Mouse (Mus musculus): ENCODE results near the gene Dusp6.

Gene Dusp6

GRCm38 (mm10) chr10:99246797-99247508, 16.1 kb upstream of the Dusp6 start:
- DNase-seq = no peak

GRCm38 (mm10) chr10:99250874-99251281, 12.2 kb upstream of the Dusp6 start:
- DNase-seq = no peak

- no peak for DNase-seq
These were observed 9.6 kb upstream of the Dusp6 start for GRCm38 (mm10) chr10:99253412-99253811.

GRCm38 (mm10) chr10:99255830-99256570, 7.0 kb upstream of the Dusp6 start:
- peak; percentile 81 for DNase-seq

GRCm38 (mm10) chr10:99257531-99257930, 5.5 kb upstream of the Dusp6 start:
- no peak for DNase-seq

- DNase-seq = peak; percentile 49
These were observed 3.2 kb upstream of the Dusp6 start for GRCm38 (mm10) chr10:99259840-99260239.

GRCm38 (mm10) chr10:99261151-99261635, 1.8 kb upstream of the Dusp6 start:
- no peak for DNase-seq

GRCm38 (mm10) chr10:99261636-99262318, 1.3 kb upstream of the Dusp6 start:
- peak; percentile 93 for DNase-seq

- DNase-seq = no peak
These were observed 638 bp upstream of the Dusp6 start for GRCm38 (mm10) chr10:99262319-99262866.

GRCm38 (mm10) chr10:99263419-99264221, 589 bp downstream of the Dusp6 start:
- peak; percentile 40 for DNase-seq

GRCm38 (mm10) chr10:99264301-99265010, 1.4 kb downstream of the Dusp6 start:
- DNase-seq = peak; percentile 46

- DNase-seq = no peak
These were observed 2.1 kb downstream of the Dusp6 start for GRCm38 (mm10) chr10:99265011-99265694.

- no peak for DNase-seq
These were observed 3.0 kb downstream of the Dusp6 start for GRCm38 (mm10) chr10:99266025-99266424.

GRCm38 (mm10) chr10:99267621-99268020, 4.6 kb downstream of the Dusp6 start:
- no peak for DNase-seq

- peak; percentile 79 for DNase-seq
These were observed 5.6 kb downstream of the Dusp6 start for GRCm38 (mm10) chr10:99268421-99269300.

- DNase-seq = no peak
These were observed 6.3 kb downstream of the Dusp6 start for GRCm38 (mm10) chr10:99269301-99269701.

GRCm38 (mm10) chr10:99269704-99270103, 6.7 kb downstream of the Dusp6 start:
- DNase-seq = no peak

GRCm38 (mm10) chr10:99270406-99270805, 7.4 kb downstream of the Dusp6 start:
- DNase-seq = peak; percentile 75

GRCm38 (mm10) chr10:99271016-99271415, 8.0 kb downstream of the Dusp6 start:
- no peak for DNase-seq

- DNase-seq = no peak
These were observed 10.0 kb downstream of the Dusp6 start for GRCm38 (mm10) chr10:99273006-99273405.

Measured in kidney, adult 11 months (tissue).